Mouse (Mus musculus) G1E (cell line): ENCODE data around the gene Yif1b. TPM values are rescaled to one million over a fixed set of nuclear protein-coding genes. Genes with fewer than 3 reads are reported as not detected.
A peak's percentile ranks its signal among the peaks of the same experiment; 100 is the strongest.

ENCODE experiments used
- ATAC-seq: 2 replicates; pipeline ENCODE4 v1.8.0; 2016; ENCODE audit warnings: mild to moderate bottlenecking; ENCODE audit not compliant: insufficient number of reproducible peaks, poor library complexity, low FRiP score, severe bottlenecking; ENCODE audit errors: extremely low read depth
- DNase-seq: peaks from one replicate; pipeline ENCODE4 v3.0.0; 2012; ENCODE audit warnings: low spot score
- H3K27me3 ChIP-seq: 2 replicates; pipeline ENCODE4 v1.6.1; 2012; ENCODE audit warnings: mild to moderate bottlenecking, low read length, inconsistent platforms; ENCODE audit not compliant: insufficient read depth
- H3K36me3 ChIP-seq: replicated peaks from 2 replicates; pipeline ENCODE3; 2012; ENCODE audit warnings: mild to moderate bottlenecking, inconsistent platforms
- H3K4me1 ChIP-seq: 2 replicates; pipeline ENCODE4 v1.6.1; 2012; ENCODE audit warnings: low read depth, low read length, inconsistent platforms, mixed read lengths; ENCODE audit not compliant: insufficient read depth
- H3K4me3 ChIP-seq: 2 replicates; pipeline ENCODE4 v1.5.1; 2012; ENCODE audit warnings: low read depth, mild to moderate bottlenecking, inconsistent platforms, low read length, moderate library complexity, mixed read lengths
- H3K9me3 ChIP-seq: replicated peaks from 2 replicates; pipeline ENCODE4 v1.6.1; 2012; ENCODE audit warnings: inconsistent platforms
- CTCF ChIP-seq: IDR thresholded peaks from 2 replicates; pipeline ENCODE4 v1.5.1; 2012; ENCODE audit warnings: low read depth, low read length, inconsistent platforms, mixed read lengths
- GATA1 ChIP-seq: IDR thresholded peaks from 2 replicates; pipeline ENCODE4 v1.6.1; 2012; ENCODE audit warnings: borderline replicate concordance, low read length, inconsistent platforms, mixed read lengths
- GATA2 ChIP-seq: IDR thresholded peaks from 2 replicates; pipeline ENCODE4 v1.6.1; 2012; ENCODE audit warnings: low read depth, low read length, inconsistent platforms, borderline replicate concordance
- POLR2AphosphoS5 ChIP-seq: IDR thresholded peaks from 2 replicates; pipeline ENCODE4 v1.6.1; 2012; ENCODE audit warnings: low read depth, low read length, inconsistent platforms; ENCODE audit not compliant: insufficient replicate concordance
- TAL1 ChIP-seq: conservative IDR thresholded peaks from 2 replicates; pipeline ENCODE4 v1.6.1; 2012; ENCODE audit warnings: low read depth, low read length, inconsistent platforms, mixed read lengths
- polyA plus RNA-seq: library from polyadenylated mRNA; stranded (reverse); fragments of >175 nt; gene quantifications from 2 replicates; pipeline ENCODE4 v1.2.3, GENCODE M21; 2012
- total RNA-seq, 2 experiments: library from RNA; stranded (forward) in 1 of 2; stranded (reverse) in 1 of 2; fragments of 200-1000 nt in 1 of 2; fragments of >200 nt in 1 of 2; fragmentation: Nextera tagmentation in 1 of 2; gene quantifications; 2 replicates each; pipeline ENCODE4 v1.2.3; 2014 to 2017

Yif1b gene
- total and polyA plus RNA-seq, 3 experiments, result 27.8 to 228 (median 114) TPM

DNA sequence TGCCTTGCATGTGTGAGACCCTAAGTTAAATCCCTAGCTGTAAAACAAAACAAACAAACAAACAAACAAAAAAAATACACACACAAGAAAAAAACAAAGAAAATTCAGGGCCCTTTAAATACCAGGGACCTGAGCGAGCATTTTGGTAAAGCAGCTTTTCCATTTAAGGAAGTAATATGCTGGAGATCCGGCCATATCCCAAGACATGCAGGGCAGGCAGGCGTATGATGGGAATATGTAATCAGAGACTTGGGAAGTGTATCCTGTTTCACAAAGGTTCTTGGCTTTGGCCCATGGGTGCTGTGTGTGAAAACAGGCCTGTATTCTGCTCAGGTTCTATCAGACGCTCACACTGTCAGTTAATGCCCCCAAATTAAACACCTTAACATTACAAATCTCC lies 39.4 kb downstream of the Yif1b start:
- Histone ChIP-seq H3K9me3 (no peaks in the 10 kb centered on the region), H3K4me1 (peaks cover 34% of the 10 kb centered on the region), H3K4me3 (no peak overlapping the region), H3K36me3 (peaks cover 58% of the 10 kb centered on the region), H3K27me3 (no peaks in the 10 kb centered on the region)
- no peak for DNase-seq
- no peak for TF ChIP-seq GATA1
- no peak for TF ChIP-seq CTCF
- TF ChIP-seq TAL1, result no peak
- TF ChIP-seq GATA2, result no peak
- TF ChIP-seq POLR2AphosphoS5, result no peak
- no peak for ATAC-seq

DNA sequence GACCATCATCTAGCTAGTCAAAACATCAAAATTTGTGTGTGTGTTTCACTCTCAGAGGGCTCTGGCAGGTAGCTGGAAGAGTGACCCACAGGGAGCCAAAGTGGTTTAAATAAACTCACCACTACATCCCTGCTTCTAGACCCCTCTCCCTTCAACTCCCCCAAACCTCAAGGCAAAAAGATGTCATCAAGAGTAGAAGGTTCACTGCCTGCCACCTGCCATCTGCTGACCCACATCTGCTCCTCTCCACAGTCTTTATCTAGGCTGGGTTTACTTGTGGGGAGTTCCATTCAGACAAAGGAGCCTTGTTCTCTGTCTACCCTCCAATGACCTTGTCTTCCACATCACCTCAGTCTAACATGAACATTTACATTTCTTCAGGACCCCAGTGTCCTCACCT lies 41.1 kb downstream of the Yif1b start:
- H3K9me3 ChIP-seq, result no peaks in the 10 kb centered on the region
- peaks cover 34% of the 10 kb centered on the region for H3K4me1 ChIP-seq
- no peak for DNase-seq
- H3K4me3 ChIP-seq, result no peak overlapping the region
- peaks cover 46% of the 10 kb centered on the region for H3K36me3 ChIP-seq
- ATAC-seq, result no peak
- TF ChIP-seq GATA1 (no peak), TAL1 (no peak), GATA2 (no peak), POLR2AphosphoS5 (no peak), CTCF (no peak)
- no peaks in the 10 kb centered on the region for H3K27me3 ChIP-seq

DNA sequence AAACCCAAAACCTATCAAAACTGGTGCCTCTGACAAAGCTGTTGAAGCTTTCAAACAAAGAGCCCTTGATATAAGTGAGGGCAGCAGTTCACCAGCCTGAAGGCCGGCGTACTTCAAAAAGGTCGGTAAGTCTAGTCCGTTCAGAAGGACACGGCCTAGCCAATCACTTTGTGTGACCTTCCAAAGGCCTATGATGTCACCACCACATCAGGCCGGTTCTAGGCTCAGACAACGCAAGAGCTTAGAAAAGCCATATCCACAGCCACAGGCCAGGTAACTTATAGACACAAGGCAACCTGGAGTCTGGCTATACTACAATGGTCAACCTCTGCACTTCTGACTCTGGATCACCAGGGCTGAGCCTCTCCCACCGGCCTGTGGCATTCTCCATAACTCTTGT lies 41.8 kb downstream of the Yif1b start:
- H3K4me1 ChIP-seq, result peaks cover 34% of the 10 kb centered on the region
- DNase-seq, result no peak
- H3K9me3 ChIP-seq, result no peaks in the 10 kb centered on the region
- no peak for TF ChIP-seq TAL1
- no peak for TF ChIP-seq POLR2AphosphoS5
- TF ChIP-seq GATA1, result no peak
- TF ChIP-seq GATA2, result no peak
- no peak for TF ChIP-seq CTCF
- no peak overlapping the region; the same call in 1 of the 2 replicates for H3K4me3 ChIP-seq
- peaks cover 3% of the 10 kb centered on the region for H3K27me3 ChIP-seq
- no peak for ATAC-seq
- H3K36me3 ChIP-seq, result peaks cover 39% of the 10 kb centered on the region

DNA sequence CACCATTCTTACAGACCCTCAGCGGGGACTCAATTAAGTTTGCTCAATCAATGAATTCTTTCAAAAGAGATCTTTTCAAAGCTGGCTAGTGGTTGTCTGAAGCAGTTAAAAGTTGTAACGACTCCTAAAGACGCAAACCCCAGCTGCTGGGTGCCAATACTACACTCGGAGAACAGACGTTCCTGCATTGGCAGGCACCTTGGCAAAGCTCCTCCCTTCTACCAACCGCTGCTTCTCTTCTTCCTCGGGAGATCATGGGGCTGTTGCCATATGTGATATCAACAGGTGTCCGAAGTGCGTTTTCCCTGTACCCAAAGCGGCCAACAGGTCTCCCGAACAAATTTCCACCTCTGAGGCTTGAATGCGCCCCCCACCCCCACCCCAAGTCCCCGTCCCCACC lies 42.7 kb downstream of the Yif1b start:
- Histone ChIP-seq H3K4me1 (peaks cover 34% of the 10 kb centered on the region), H3K9me3 (no peaks in the 10 kb centered on the region), H3K4me3 (peak overlapping the region; percentile 79), H3K36me3 (peaks cover 34% of the 10 kb centered on the region), H3K27me3 (peaks cover 8% of the 10 kb centered on the region)
- TF ChIP-seq CTCF (no peak), GATA1 (no peak), GATA2 (no peak), TAL1 (no peak), POLR2AphosphoS5 (no peak)
- peak; percentile 56 for DNase-seq
- ATAC-seq, result no peak

DNA sequence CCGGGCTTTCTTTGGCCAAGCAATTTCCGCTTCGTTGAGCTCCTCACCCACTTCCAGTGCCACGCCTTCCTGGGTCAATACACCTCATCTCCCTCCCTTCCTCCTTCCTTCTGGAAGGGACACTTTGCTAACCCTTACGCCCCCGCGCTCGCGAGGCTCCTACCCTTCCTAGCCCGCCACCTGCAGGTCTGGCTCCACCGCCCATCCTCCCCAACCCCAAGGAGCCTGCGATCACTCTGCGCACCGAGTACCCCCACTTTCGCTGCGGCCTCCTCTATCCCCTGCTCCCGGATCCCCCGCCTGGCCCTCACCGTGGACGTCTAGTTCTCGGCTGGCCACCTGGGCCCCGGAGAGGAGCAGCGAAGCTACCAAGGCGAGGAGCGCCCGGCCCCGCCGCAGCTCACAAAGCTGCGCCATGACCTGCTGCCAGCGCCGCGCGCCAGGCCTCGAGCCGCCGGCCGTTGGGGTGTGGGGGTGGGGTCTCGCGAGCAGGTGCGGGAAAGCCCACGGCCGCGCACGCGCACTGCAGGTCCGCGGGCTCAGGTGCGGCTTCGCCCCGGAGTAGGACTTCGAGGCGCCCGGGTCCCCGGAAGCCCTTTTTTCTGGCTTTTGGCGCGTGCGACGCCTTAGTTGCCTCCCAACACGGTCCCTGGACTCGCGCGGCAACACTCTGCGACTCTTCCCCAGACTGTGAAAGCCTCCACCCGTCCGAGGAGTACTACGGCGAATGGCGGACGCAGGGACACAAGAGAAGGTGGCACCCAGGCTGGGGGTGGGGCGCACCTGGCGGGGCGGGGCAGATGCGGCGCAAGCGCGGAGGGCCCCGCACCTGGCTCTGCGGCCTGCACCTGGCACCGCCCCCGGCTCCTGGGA lies 43.3 kb downstream of the Yif1b start, which contains the start of gene Spint2:
Spint2 (minus strand) TSS at position 712 of the 873 bp plus-strand sequence.
- H3K27me3 ChIP-seq, result peaks cover 8% of the 10 kb centered on the region
- H3K9me3 ChIP-seq, result no peaks in the 10 kb centered on the region
- peak; percentile 77 for DNase-seq

DNA sequence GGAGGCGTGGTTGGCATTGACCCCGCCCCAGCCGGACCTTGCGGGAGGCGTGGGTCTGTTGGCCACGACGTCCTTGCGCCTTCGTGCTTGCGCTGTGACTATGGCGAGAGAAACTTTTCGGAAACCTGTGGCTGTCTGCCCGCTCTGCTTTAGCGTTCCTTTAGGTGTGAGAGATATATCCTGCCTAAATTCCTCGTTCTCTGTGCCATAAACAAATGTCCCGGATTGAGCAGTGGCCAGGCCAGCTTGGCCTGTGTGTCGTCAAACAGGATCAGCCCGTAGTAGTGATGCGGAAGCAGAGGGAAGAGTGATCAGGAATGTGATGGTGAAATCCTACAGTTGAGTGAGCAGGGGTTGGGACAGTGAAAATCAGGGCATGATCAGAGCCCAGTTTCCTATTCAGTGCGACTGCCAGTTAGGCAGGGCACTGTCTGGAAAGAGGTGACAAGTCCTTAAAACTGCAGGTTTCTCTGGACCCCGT lies 44.0 kb downstream of the Yif1b start:
- TF ChIP-seq TAL1, result no peak
- TF ChIP-seq CTCF, result no peak
- no peak for TF ChIP-seq POLR2AphosphoS5
- no peak for TF ChIP-seq GATA2
- no peak for TF ChIP-seq GATA1
- Histone ChIP-seq H3K36me3 (peaks cover 22% of the 10 kb centered on the region), H3K27me3 (peaks cover 10% of the 10 kb centered on the region), H3K9me3 (no peaks in the 10 kb centered on the region), H3K4me1 (peaks cover 30% of the 10 kb centered on the region), H3K4me3 (peak overlapping the region; percentile 79)
- DNase-seq (no peak), ATAC-seq (no peak)

More for the DNA sequence above, 43.3 kb downstream of the Yif1b start, which contains the start of gene Spint2:
- no peak for TF ChIP-seq POLR2AphosphoS5
- TF ChIP-seq TAL1, result no peak
- TF ChIP-seq CTCF, result no peak
- TF ChIP-seq GATA1, result no peak
- no peak for TF ChIP-seq GATA2
- peaks cover 32% of the 10 kb centered on the region for H3K4me1 ChIP-seq
- H3K36me3 ChIP-seq, result peaks cover 29% of the 10 kb centered on the region
- peak; percentile 45 for ATAC-seq
- H3K4me3 ChIP-seq, result peak within 1 kb of the TSS; percentile 79

DNA sequence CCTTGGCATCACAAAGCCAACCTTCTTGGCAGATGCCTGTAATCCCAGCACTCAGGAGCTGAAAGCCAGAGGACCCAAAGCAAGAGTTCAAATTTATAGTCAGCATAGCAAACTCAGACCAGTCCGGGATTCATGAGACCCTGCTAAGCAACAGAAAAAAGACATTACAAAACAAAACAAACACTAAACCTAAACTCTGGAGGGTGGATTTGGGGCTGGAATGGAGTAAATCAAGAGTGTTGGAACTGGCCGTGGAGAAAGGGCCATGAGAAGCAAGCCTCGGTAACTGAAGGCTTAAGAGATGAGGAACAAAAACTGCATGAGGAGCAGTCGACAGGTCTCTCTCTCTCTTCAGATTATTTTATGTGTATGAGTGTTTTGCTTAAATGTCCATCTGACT lies 45.7 kb downstream of the Yif1b start:
- H3K9me3 ChIP-seq, result no peaks in the 10 kb centered on the region
- H3K36me3 ChIP-seq, result peaks cover 11% of the 10 kb centered on the region
- peaks cover 40% of the 10 kb centered on the region for H3K4me1 ChIP-seq
- DNase-seq (no peak), ATAC-seq (no peak)
- H3K4me3 ChIP-seq, result no peak overlapping the region
- peaks cover 21% of the 10 kb centered on the region for H3K27me3 ChIP-seq
- TF ChIP-seq GATA2, result no peak
- TF ChIP-seq CTCF, result no peak
- TF ChIP-seq GATA1, result no peak
